Mouse (Mus musculus) spleen, adult 2 months (tissue): ENCODE results near the gene Gatc.

Experiments
- CTCF ChIP-seq: fragments of 200-500 bp; IDR thresholded peaks from 2 replicates; pipeline ENCODE4 v1.5.1; 2011; ENCODE audit warnings: mild to moderate bottlenecking, inconsistent platforms; ENCODE audit not compliant: insufficient read depth, insufficient read length, insufficient replicate concordance; ENCODE audit errors: extremely low read depth
- POLR2A ChIP-seq: fragments of 200-500 bp; IDR thresholded peaks from 2 replicates; pipeline ENCODE4 v1.6.1; 2011; ENCODE audit warnings: low read depth, low read length, inconsistent platforms

GRCm38 (mm10) chr5:115326256-115326831 lies 14.6 kb downstream of the Gatc start:
- TF ChIP-seq POLR2A: no peak
- no peak for TF ChIP-seq CTCF
